Mouse (Mus musculus): Measurements from ENCODE around the gene Tnr. TPM values are rescaled to one million over a fixed set of nuclear protein-coding genes. Genes with fewer than 3 reads are reported as not detected.

The Tnr gene
- polyA plus RNA-seq, 1 experiment from 2014 or later, result not detected

DNA sequence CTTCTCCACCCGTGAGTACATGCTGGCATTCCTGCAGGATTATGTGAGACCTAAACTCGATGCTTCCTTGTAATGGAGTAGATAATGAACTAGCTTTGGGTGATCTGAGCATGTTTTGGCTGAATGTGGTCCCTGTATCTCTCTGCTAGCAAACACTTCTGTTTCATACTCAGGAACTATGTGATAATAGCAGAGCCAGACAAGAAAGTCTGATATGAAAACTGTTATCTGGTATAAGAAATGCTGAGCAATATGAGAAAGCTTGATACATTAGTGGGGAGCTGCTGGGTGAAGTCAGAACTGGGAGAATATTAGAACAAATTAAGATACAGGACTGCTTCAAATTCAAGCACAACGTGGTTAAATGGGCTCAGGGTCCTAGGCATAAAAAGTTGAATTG is 371.5 kb downstream of the Tnr start:
- Histone ChIP-seq H3K36me3 (no peaks in the 10 kb centered on the region), H3K4me3 (no peak overlapping the region), H3K4me1 (no peaks in the 10 kb centered on the region), H3K9me3 (replicated peaks) (no peaks in the 10 kb centered on the region), H3K27ac (no peak overlapping the region), H3K27me3 (ENCODE audit: low read depth, poor library complexity, severe bottlenecking) (no peaks in the 10 kb centered on the region)
- no peak for DNase-seq (ENCODE audit: low spot score)
- 72% methylated on average over 3 of the region's 3 CpGs for WGBS

DNA sequence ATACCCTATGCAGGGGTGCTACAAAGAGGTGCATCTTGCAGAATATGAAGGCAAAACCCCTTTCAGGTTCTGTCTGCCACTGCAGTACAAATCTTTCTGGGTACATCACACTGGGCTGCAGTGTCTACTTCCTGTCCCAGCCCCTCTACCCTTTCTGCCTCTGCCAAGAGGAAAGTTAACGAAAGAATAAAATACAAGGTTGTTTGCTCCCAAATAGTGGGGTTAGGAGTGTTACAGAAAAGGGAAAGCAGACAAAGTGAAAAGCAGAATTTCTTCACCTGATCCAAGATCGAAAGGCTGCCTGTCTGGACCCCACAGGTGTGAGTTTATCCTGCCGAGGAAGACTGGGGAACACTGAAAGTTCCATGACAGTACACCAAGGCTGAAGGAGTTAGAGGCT is 376.4 kb downstream of the Tnr start:
- Histone ChIP-seq H3K27ac (no peak overlapping the region), H3K4me3 (no peak overlapping the region), H3K9me3 (replicated peaks) (no peaks in the 10 kb centered on the region), H3K36me3 (no peaks in the 10 kb centered on the region), H3K27me3 (ENCODE audit: low read depth, poor library complexity, severe bottlenecking) (no peaks in the 10 kb centered on the region), H3K4me1 (no peaks in the 10 kb centered on the region)
- WGBS, result 82% methylated on average over 3 of the region's 3 CpGs
- DNase-seq (ENCODE audit: low spot score), result no peak

DNA sequence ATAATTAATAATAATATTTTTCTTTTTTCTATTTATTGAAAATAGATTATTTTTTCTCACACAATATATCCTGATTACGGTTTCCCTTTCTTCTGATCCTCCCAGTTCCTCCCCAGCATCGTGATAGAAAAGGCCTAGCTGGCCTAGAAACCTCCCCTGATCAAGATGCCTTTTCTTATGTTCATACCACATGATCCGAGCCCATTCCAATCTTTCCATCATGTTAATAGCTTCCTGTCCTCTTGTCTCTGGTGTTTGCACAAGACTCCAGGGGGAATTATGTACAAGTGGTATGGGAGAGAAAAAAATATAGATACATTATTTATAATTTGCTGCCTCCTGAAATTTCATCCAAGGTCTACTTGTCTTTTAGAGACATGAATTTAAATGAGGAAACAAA is 377.1 kb downstream of the Tnr start:
- no peak overlapping the region for H3K27ac ChIP-seq
- H3K4me3 ChIP-seq, result no peak overlapping the region
- 80% methylated on average over 3 of the region's 3 CpGs for WGBS
- H3K27me3 ChIP-seq (ENCODE audit: low read depth, poor library complexity, severe bottlenecking), result no peaks in the 10 kb centered on the region
- H3K36me3 ChIP-seq, result no peaks in the 10 kb centered on the region
- DNase-seq (ENCODE audit: low spot score), result no peak
- no peaks in the 10 kb centered on the region for H3K9me3 ChIP-seq (replicated peaks)
- H3K4me1 ChIP-seq, result no peaks in the 10 kb centered on the region

DNA sequence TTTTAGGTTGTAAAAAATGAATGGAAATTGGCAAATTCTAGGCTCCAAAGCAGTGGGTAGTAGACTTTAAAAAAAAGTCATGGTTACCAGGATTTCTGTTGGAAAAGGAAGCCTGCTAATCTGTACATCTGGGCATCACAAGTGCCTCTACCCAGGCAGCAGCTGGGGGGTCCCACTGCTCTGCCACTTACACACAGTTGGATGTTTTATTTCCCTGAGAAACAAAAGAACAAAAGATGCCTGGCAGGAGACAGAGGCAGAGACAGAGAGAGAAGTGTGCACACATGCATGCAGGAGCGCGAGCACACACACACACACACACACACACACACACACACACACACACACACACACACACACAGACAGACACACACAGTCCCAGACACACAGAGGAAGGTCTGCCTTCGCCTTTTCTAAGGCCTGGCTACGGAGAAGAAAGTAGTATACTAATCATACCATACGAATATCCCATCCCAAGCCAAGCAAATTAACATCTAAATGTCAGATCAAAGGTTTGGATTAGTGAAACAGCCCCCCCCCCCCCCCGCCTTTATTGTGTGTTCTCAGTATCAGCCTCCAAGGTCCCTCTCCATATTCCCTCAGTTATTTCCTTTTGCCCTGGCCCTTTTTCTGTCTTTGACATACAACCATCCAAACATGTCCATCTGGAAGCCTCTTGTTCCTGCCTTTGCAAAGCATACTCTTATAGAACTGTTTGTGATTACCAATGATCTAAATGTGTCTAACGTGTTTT is 378.0 kb downstream of the Tnr start:
- H3K4me1 ChIP-seq, result no peaks in the 10 kb centered on the region
- no peak overlapping the region for H3K4me3 ChIP-seq
- no peaks in the 10 kb centered on the region for H3K9me3 ChIP-seq (replicated peaks)
- H3K36me3 ChIP-seq, result no peaks in the 10 kb centered on the region
- no peaks in the 10 kb centered on the region for H3K27me3 ChIP-seq (ENCODE audit: low read depth, poor library complexity, severe bottlenecking)
- 77% methylated on average over 5 of the region's 7 CpGs for WGBS
- H3K27ac ChIP-seq, result no peak overlapping the region
- DNase-seq (ENCODE audit: low spot score), result no peak

DNA sequence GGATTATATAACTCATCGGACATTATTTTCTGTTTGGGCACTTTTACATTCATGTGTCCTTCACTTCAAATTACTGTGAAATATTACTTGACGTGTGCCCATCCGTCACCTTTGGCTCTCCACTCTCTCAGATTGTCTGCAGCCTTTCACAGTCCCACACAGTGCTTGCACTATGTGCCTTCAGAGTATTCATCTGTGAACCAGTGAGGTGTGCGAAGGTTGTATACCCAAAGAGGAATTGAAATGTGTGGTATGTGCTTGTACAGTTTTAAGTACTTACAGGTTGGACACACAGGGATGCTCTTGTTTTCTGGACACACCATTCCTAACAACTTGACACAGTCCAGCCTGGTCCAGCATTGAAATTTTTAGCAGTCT is 378.5 kb downstream of the Tnr start:
- H3K4me1 ChIP-seq, result no peaks in the 10 kb centered on the region
- H3K9me3 ChIP-seq (replicated peaks), result no peaks in the 10 kb centered on the region
- H3K27ac ChIP-seq, result no peak overlapping the region
- H3K4me3 ChIP-seq, result no peak overlapping the region
- WGBS, result 93% methylated on average over 4 of the region's 4 CpGs
- no peaks in the 10 kb centered on the region for H3K36me3 ChIP-seq
- no peaks in the 10 kb centered on the region for H3K27me3 ChIP-seq (ENCODE audit: low read depth, poor library complexity, severe bottlenecking)
- no peak for DNase-seq (ENCODE audit: low spot score)

DNA sequence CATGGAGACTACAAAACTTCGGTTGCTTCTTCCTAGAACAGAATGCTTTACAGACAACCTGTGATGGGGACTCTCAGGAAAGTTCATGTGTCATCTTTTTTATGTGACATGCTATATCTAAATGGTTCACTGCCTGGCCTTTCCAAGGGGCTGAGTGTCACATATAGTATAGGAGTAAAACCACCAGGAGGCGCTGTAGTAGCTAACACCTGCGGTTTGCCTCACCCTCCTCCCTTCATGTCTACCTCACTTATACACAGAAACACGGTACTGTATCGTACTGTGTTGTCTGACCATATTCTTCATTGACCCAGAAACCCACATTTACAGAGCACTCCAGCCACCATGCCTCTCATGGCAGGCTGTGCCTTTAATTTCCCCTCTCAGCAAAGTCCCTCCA is 387.4 kb downstream of the Tnr start:
- Histone ChIP-seq H3K36me3 (no peaks in the 10 kb centered on the region), H3K27ac (no peak overlapping the region), H3K4me3 (no peak overlapping the region), H3K9me3 (replicated peaks) (no peaks in the 10 kb centered on the region), H3K4me1 (no peaks in the 10 kb centered on the region), H3K27me3 (ENCODE audit: low read depth, poor library complexity, severe bottlenecking) (no peaks in the 10 kb centered on the region)
- whole genome bisulfite sequencing, result 40% methylated on average over 5 of the region's 5 CpGs
- no peak for DNase-seq (ENCODE audit: low spot score)

DNA sequence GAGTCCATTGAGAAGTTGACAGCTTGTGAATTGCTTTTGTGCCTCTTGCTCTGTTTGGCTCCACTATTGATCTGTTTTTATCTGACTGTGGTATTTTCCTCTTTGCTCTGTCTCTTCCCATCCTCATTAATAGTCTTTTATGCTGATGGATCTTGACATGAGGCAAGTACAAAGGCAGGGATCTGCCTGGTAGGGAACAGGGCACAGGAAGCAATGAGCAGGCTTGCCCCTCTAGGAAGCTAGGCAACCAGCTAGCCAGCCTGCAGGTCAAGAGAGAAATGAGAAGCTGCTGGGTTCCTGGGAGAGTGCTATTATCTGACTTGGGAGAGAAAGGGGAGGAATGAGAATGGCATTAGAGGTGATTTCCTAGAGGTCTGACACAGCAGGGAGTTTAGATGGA is 391.2 kb downstream of the Tnr start:
- Histone ChIP-seq H3K4me3 (no peak overlapping the region), H3K27ac (no peak overlapping the region), H3K27me3 (ENCODE audit: low read depth, poor library complexity, severe bottlenecking) (no peaks in the 10 kb centered on the region), H3K9me3 (replicated peaks) (no peaks in the 10 kb centered on the region), H3K4me1 (no peaks in the 10 kb centered on the region), H3K36me3 (no peaks in the 10 kb centered on the region)
- no peak for DNase-seq (ENCODE audit: low spot score)

DNA sequence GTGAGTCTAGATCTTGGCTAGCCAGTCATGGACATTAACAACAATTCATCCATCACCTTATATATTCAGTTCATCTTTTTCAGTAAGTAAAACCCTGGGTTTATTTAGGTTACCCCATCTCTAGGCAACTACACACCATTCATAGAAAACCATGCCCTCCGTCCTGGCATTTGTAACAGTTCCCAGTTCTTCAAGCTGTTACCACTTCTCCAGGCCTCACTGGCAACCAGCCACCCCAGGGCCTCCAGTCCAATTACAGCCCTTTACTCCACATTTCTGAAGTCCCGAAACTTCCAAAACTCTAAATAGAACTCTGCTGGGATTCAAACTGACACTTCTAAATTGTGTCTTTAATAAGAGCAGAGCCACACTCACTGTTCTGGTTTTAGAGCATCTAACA is 397.0 kb downstream of the Tnr start:
- Histone ChIP-seq H3K27me3 (ENCODE audit: low read depth, poor library complexity, severe bottlenecking) (no peaks in the 10 kb centered on the region), H3K4me3 (no peak overlapping the region), H3K9me3 (replicated peaks) (no peaks in the 10 kb centered on the region), H3K36me3 (no peaks in the 10 kb centered on the region), H3K27ac (no peak overlapping the region), H3K4me1 (peaks cover 11% of the 10 kb centered on the region; the same call in 1 of the 2 replicates)
- no peak for DNase-seq (ENCODE audit: low spot score)
- 90% methylated on average over 2 of the region's 2 CpGs for WGBS

DNA sequence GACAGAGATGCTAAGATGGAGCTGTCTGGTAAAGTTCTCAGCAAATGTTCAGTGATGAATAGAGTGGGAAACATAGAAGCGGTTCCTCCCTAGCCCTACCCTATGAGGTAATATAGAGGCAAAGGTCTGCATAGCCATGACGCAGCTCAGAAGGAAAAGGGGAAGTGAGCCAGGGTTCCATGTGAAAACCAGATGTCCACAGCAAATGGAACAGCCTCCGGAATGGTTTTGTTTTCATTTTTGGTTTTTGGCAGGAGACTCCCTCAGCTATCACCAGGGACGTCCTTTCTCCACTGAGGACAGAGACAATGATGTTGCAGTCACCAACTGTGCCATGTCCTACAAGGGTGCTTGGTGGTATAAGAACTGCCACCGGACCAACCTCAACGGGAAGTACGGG is 399.4 kb downstream of the Tnr start:
- H3K9me3 ChIP-seq (replicated peaks), result no peaks in the 10 kb centered on the region
- no peaks in the 10 kb centered on the region for H3K36me3 ChIP-seq
- no peaks in the 10 kb centered on the region for H3K27me3 ChIP-seq (ENCODE audit: low read depth, poor library complexity, severe bottlenecking)
- no peak overlapping the region for H3K27ac ChIP-seq
- H3K4me3 ChIP-seq, result no peak overlapping the region
- DNase-seq (ENCODE audit: low spot score), result no peak
- H3K4me1 ChIP-seq, result peaks cover 11% of the 10 kb centered on the region; the same call in 1 of the 2 replicates
- WGBS, result 95% methylated on average over 7 of the region's 7 CpGs

DNA sequence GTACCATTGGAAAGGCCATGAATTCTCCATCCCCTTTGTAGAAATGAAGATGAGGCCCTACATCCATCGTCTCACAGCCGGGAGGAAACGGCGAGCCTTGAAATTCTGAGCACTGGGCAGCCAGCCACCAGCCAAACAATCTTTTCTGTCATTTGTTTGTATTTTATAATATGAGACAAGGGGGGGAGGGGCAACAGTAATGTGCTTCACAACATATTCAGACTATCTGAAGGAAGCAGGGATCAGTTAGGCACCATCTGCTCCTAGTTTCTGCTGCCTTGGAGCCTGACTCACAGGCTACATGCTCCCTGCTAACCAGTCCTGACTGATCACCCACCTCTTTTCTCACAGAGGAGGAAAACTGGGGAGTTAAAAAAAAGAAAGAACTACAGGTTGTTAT is 400.5 kb downstream of the Tnr start:
- 92% methylated on average over 4 of the region's 4 CpGs for WGBS

DNA sequence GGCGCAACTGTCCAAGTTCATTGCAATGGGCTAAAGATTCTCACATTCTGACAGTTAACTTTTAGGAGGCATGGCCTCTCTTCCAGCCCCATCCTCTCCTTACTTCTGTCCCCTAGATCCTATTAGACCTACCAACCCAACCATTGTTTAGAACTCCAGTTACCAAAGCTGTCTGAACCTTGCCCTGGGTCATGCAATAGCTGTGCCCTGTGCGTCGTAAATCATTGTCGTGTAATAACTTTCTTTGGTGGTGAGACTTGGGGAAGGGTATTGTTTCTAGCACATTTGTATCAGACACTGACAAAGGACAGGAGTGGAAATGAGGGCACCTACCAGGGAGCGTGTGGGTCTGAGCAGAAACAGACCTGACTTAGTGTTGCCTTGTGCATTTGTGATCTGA is 401.1 kb downstream of the Tnr start:
- Histone ChIP-seq H3K4me3 (no peak overlapping the region), H3K4me1 (peaks cover 11% of the 10 kb centered on the region; the same call in 1 of the 2 replicates), H3K27me3 (ENCODE audit: low read depth, poor library complexity, severe bottlenecking) (no peaks in the 10 kb centered on the region), H3K36me3 (no peaks in the 10 kb centered on the region), H3K27ac (no peak overlapping the region), H3K9me3 (replicated peaks) (no peaks in the 10 kb centered on the region)
- WGBS, result 83% methylated on average over 5 of the region's 5 CpGs
- DNase-seq (ENCODE audit: low spot score), result no peak

More for the DNA sequence above, 400.5 kb downstream of the Tnr start:
- Histone ChIP-seq H3K27me3 (ENCODE audit: low read depth, poor library complexity, severe bottlenecking) (no peaks in the 10 kb centered on the region), H3K4me3 (no peak overlapping the region), H3K27ac (no peak overlapping the region), H3K9me3 (replicated peaks) (no peaks in the 10 kb centered on the region), H3K4me1 (peaks cover 11% of the 10 kb centered on the region; the same call in 1 of the 2 replicates), H3K36me3 (no peaks in the 10 kb centered on the region)
- no peak for DNase-seq (ENCODE audit: low spot score)

DNA sequence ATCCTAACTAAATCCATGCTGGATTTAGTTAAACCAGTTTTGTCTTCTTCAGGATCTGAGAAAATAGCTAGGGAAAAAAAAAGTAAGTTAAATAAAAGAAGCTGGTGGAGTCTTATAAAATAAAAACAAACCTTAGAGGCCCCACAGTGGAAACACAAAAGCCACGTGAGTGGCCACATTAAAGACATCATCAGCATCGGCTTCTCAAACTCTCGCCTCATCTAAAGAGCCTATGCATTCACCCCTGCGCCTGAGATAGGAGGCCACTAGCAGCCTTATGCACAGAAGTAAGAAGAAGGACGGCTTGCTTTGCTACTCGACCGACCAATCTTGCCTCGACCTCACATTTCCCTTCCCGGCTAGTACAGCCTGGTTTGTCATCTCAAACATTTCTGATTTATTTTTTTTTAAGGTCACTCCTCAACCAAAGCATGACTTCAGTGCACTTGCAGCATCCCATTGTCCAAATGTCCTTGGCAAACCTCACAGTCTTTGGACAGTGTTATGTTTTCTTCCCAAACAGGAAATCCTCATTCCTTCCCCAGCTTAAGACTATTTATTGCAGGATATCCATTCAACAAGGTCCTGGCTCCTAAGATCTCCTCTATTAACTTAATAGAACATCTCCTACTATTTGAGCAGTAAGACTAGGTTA is 405.2 kb downstream of the Tnr start:
- WGBS, result 80% methylated on average over 9 of the region's 9 CpGs
- no peaks in the 10 kb centered on the region for H3K36me3 ChIP-seq
- H3K9me3 ChIP-seq (replicated peaks), result no peaks in the 10 kb centered on the region
- H3K4me3 ChIP-seq, result no peak overlapping the region
- peaks cover 11% of the 10 kb centered on the region; the same call in 1 of the 2 replicates for H3K4me1 ChIP-seq
- DNase-seq (ENCODE audit: low spot score), result no peak
- no peak overlapping the region for H3K27ac ChIP-seq
- no peaks in the 10 kb centered on the region for H3K27me3 ChIP-seq (ENCODE audit: low read depth, poor library complexity, severe bottlenecking)

DNA sequence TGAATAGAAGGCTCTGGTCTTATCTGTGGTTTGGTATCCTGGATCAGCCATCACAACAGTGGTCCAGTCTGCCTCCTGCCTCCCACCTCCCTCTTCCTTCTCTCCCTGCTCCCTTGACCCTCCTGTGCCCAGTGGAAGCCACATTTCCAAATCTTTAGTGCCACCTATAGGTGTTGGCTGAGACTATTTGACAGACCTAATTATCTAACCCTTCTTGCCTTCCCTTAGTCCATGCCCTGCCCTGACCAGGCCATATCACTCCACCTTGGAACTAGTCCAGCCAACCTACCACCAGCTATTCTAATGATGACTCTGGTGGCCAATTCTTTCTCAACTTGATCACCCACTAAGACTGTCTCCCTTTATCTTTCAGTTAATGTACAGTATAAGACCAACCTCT is 408.5 kb downstream of the Tnr start:
- H3K36me3 ChIP-seq, result no peaks in the 10 kb centered on the region
- DNase-seq (ENCODE audit: low spot score), result no peak
- no peaks in the 10 kb centered on the region for H3K4me1 ChIP-seq
- no peaks in the 10 kb centered on the region for H3K9me3 ChIP-seq (replicated peaks)
- no peak overlapping the region for H3K27ac ChIP-seq
- H3K4me3 ChIP-seq, result no peak overlapping the region
- H3K27me3 ChIP-seq (ENCODE audit: low read depth, poor library complexity, severe bottlenecking), result no peaks in the 10 kb centered on the region

DNA sequence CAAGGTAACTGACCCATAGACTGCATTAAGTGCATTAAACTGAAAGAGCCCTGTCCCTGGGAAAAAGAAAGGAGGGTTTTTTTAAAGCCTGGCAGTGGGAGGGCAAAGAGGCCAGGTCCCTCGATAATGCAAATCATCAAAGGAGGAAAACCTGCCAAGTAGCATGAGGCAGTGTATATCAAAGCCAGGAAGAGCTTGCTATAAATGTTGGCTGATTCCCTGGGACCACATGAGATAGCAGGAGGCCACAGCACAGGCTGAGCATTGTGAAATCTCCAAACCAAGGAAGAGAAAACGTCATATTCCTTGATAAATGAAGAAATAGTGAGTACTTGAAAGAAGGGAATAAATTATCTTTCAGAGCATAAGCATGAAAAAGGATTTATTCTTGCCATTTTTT is 409.0 kb downstream of the Tnr start:
- Histone ChIP-seq H3K36me3 (no peaks in the 10 kb centered on the region), H3K4me1 (no peaks in the 10 kb centered on the region), H3K27me3 (ENCODE audit: low read depth, poor library complexity, severe bottlenecking) (no peaks in the 10 kb centered on the region), H3K27ac (no peak overlapping the region), H3K4me3 (no peak overlapping the region), H3K9me3 (replicated peaks) (no peaks in the 10 kb centered on the region)
- WGBS, result 64% methylated on average over 2 of the region's 2 CpGs
- DNase-seq (ENCODE audit: low spot score), result no peak
